Mouse (Mus musculus) erythroblast, embryonic 14.5 days (primary cell): Measurements from ENCODE around the gene Trim15. TPM values are rescaled to one million over a fixed set of nuclear protein-coding genes. Genes with fewer than 3 reads are reported as not detected.

Experiments used
- H3K27me3 ChIP-seq: 2 replicates; pipeline ENCODE4 v1.6.1; 2012; ENCODE audit warnings: inconsistent platforms; ENCODE audit not compliant: control insufficient read depth
- H3K36me3 ChIP-seq: 2 replicates; pipeline ENCODE4 v1.6.1; 2012; ENCODE audit warnings: mild to moderate bottlenecking, inconsistent platforms; ENCODE audit not compliant: control insufficient read depth
- H3K4me1 ChIP-seq: 2 replicates; pipeline ENCODE4 v1.6.1; 2012; ENCODE audit warnings: inconsistent platforms; ENCODE audit not compliant: control insufficient read depth
- H3K4me3 ChIP-seq: replicated peaks from 2 replicates; pipeline ENCODE3; 2012; ENCODE audit warnings: moderate library complexity, mild to moderate bottlenecking, inconsistent platforms
- H3K9me3 ChIP-seq: 2 replicates; pipeline ENCODE4 v1.6.1; 2012; ENCODE audit warnings: low read length, inconsistent platforms, mixed read lengths; ENCODE audit not compliant: control insufficient read depth
- GATA1 ChIP-seq: IDR thresholded peaks from 2 replicates; pipeline ENCODE4 v1.6.1; 2012; ENCODE audit warnings: low read length, inconsistent platforms, mixed read lengths
- TAL1 ChIP-seq: IDR thresholded peaks from 3 replicates; pipeline ENCODE4 v1.6.1; 2012; ENCODE audit warnings: low read length, inconsistent platforms, mixed read lengths
- polyA plus RNA-seq: library from polyadenylated mRNA; stranded (reverse); fragments of >175 nt; gene quantifications from 2 replicates; pipeline ENCODE4 v1.2.3, GENCODE M21; 2012

The Trim15 gene
- polyA plus RNA-seq, 1 experiment, result 0.08 TPM

DNA sequence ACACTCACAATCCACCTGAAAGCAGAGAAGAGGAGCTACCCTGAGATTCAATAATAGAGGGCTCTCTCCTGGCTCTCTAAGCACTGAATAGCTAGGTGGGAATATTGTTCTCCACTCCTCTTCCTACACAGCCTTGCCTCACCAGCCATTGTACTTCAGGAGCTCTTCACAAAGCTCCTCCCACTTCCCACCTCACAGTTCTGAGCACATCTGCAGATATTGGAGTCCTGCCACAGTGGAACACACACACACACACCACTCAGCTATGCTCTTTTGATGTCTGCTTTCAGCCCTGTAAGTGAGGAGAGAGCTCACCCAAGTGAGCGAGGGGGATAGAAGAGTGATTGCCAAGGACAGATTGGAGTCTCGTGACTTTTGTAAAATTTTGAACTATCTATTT is 16.3 kb upstream of the Trim15 start:
- Histone ChIP-seq H3K27me3 (peaks cover 26% of the 10 kb centered on the region), H3K9me3 (no peaks in the 10 kb centered on the region), H3K36me3 (peaks cover 8% of the 10 kb centered on the region), H3K4me1 (peaks cover 11% of the 10 kb centered on the region), H3K4me3 (no peak overlapping the region)
- TF ChIP-seq GATA1, result no peak

DNA sequence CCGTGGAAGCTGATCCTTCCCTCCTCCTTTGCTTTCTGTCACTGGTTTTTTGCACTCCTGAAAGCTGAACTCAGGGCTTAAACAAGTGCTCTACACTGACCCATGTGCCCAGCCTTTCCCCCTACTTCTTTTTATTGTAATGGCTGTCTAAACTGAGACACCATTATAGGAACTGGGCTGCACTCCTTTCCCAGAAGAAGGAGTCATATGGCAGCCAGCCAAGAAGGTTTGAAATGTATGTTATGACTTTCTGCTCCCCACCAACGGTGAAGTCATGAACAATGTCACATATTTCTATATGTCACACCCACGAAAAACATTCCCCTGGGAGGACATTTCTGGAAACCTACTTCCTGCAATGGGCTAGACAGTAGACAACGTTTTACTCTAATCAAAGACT is 7.6 kb upstream of the Trim15 start:
- TF ChIP-seq GATA1 (no peak), TAL1 (no peak)
- Histone ChIP-seq H3K36me3 (peaks cover 94% of the 10 kb centered on the region), H3K27me3 (no peaks in the 10 kb centered on the region; the same call in 1 of the 2 replicates), H3K4me1 (peaks cover 61% of the 10 kb centered on the region), H3K4me3 (peak overlapping the region; percentile 46), H3K9me3 (no peaks in the 10 kb centered on the region; the same call in 1 of the 2 replicates)

- Histone ChIP-seq H3K4me3 (peak overlapping the region; percentile 79), H3K4me1 (peaks cover 78% of the 10 kb centered on the region), H3K9me3 (no peaks in the 10 kb centered on the region), H3K36me3 (peaks cover 57% of the 10 kb centered on the region), H3K27me3 (peaks cover 22% of the 10 kb centered on the region)
- no peak for TF ChIP-seq GATA1
- TF ChIP-seq TAL1, result no peak
Measured at GRCm38 (mm10) chr17:36869955-36870810, 3.2 kb upstream of the Trim15 start.

DNA sequence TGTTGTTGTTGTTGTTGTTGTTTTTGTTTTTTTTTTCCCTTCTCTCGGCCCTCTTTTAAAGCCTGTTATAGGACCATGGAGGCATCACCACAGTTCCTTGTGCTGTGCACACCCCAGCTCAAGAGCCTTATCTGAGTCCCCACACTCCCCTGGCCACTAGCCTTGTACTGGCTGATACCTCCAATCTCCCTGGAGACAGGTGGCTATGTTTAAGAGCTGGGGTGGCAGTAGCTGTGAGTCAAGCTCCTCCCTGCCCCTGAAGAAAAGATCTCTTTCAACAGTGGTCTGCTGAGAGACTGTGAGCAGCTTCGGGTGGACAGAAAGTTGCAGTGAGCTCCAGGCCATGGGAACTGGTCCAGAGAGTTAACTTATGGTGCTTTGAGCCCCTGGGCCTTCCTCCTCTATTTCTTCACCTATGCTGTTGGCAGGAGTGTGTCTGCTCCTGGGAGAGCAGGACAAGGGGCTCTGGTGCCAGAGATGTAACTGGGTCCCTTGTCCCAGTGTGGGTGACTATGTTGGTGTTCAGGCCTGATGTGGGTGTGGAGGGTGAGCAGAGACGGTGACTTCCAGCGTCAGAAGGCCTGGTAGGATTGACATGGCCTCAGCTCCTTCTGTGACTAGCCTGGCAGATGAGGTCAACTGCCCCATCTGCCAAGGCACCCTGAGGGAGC is 2.4 kb upstream of the Trim15 start, which contains the start of gene Trim10:
Trim10 (plus strand) TSS at position 291 of the 671 bp plus-strand sequence.
- Histone ChIP-seq H3K4me1 (peaks cover 78% of the 10 kb centered on the region), H3K4me3 (peak within 1 kb of the TSS; percentile 79), H3K36me3 (peaks cover 49% of the 10 kb centered on the region), H3K27me3 (peaks cover 30% of the 10 kb centered on the region), H3K9me3 (no peaks in the 10 kb centered on the region)
- TF ChIP-seq TAL1 (peak; percentile 99), GATA1 (peak; percentile 99)

- peaks cover 36% of the 10 kb centered on the region for H3K27me3 ChIP-seq
- H3K4me1 ChIP-seq, result peaks cover 78% of the 10 kb centered on the region
- TF ChIP-seq GATA1 (no peak), TAL1 (no peak)
- no peaks in the 10 kb centered on the region for H3K9me3 ChIP-seq
- peak overlapping the region; percentile 79 for H3K4me3 ChIP-seq
- H3K36me3 ChIP-seq, result peaks cover 43% of the 10 kb centered on the region
Measured at GRCm38 (mm10) chr17:36868836-36869235, 1.8 kb upstream of the Trim15 start.

- peaks cover 60% of the 10 kb centered on the region for H3K27me3 ChIP-seq
- no peak overlapping the region for H3K4me3 ChIP-seq
- TF ChIP-seq GATA1 (no peak), TAL1 (no peak)
- H3K9me3 ChIP-seq, result no peaks in the 10 kb centered on the region
- peaks cover 23% of the 10 kb centered on the region for H3K36me3 ChIP-seq
- H3K4me1 ChIP-seq, result peaks cover 31% of the 10 kb centered on the region
Measured at GRCm38 (mm10) chr17:36861680-36862079, 5.3 kb downstream of the Trim15 start.

DNA sequence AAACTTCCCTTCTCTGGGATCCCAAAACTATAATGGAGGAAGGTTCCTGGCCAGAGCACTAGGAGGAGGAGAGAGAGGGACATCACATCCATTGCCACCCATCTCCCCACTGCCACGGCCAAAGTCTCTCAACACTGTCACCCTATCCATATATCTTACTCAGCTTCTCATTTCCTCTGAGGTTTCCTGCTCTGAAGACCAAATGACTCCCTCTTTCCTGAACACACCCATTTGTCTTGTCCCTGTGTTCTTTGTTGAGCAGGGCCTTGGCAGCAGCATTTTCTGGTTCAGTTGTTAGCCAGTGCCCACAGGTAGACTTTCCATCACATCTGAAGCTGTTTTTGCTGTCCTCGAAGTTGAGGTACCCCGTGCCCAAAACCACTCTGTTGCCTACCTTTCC is 8.8 kb downstream of the Trim15 start:
- peaks cover 44% of the 10 kb centered on the region for H3K36me3 ChIP-seq
- peaks cover 25% of the 10 kb centered on the region for H3K27me3 ChIP-seq
- TF ChIP-seq TAL1, result no peak
- no peak for TF ChIP-seq GATA1
- peaks cover 8% of the 10 kb centered on the region for H3K4me1 ChIP-seq
- H3K9me3 ChIP-seq, result no peaks in the 10 kb centered on the region
- no peak overlapping the region for H3K4me3 ChIP-seq

DNA sequence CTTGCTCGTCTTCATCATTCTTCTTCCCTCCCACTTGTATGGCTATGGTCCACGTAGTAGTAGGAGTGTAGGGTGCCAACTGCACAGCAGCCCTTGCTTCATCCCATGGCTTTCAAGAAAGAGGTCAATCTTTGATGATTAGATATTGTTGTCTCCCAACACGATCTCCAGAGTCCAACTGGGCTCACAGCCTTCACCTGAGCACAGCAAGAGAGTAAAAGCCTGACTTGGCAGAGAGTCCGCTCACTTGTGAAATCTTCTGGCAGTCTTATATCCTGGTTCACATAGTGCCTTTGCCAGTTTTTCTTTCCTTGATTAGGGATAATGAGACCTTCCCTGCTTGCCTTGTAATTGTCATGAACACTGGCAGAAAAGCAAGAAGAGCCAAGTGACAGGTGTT is 10.8 kb downstream of the Trim15 start:
- Histone ChIP-seq H3K36me3 (peaks cover 60% of the 10 kb centered on the region), H3K9me3 (no peaks in the 10 kb centered on the region), H3K27me3 (peaks cover 6% of the 10 kb centered on the region), H3K4me1 (peaks cover 10% of the 10 kb centered on the region), H3K4me3 (no peak overlapping the region)
- TF ChIP-seq GATA1, result no peak
- TF ChIP-seq TAL1, result no peak

DNA sequence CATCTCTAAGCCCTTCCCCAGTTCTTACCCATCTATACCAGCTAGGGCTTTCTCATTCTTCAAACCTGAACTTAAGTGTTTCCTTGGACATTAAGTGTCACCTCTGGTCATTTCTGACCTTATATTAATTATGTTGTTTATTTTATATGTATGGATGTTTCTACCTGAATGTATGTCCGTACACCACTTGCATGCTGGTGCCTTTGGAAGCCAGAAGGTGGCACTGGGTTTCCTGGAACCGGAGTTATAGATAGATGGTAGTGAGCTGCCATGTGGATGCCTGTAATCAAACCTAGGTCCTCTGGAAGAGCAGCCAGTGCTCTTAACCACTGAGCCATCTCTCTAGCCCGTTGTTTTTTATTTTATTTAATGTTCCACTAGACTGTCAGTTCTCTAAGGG is 11.5 kb downstream of the Trim15 start:
- no peak for TF ChIP-seq GATA1
- TF ChIP-seq TAL1, result no peak
- H3K27me3 ChIP-seq, result no peaks in the 10 kb centered on the region; the same call in 1 of the 2 replicates
- H3K4me3 ChIP-seq, result no peak overlapping the region
- H3K36me3 ChIP-seq, result peaks cover 67% of the 10 kb centered on the region
- H3K4me1 ChIP-seq, result peaks cover 17% of the 10 kb centered on the region
- no peaks in the 10 kb centered on the region for H3K9me3 ChIP-seq
